Mouse (Mus musculus) spleen, adult 2 months (tissue): ENCODE data around the gene Stap1. TPM values are rescaled to one million over a fixed set of nuclear protein-coding genes. Genes with fewer than 3 reads are reported as not detected.

Experiments
- DNase-seq, 2 experiments: peaks; one replicate each; pipeline versions ENCODE4 v3.0.0 to v3.0.0-alpha.2; 2012 to 2021; ENCODE audit warnings: low spot score in 2 of 2, low read depth in 1 of 2
- H3K27ac ChIP-seq: fragments of 200-500 bp; 2 replicates; pipeline ENCODE4 v1.5.1; 2012; ENCODE audit warnings: low read length, inconsistent platforms; ENCODE audit not compliant: insufficient read depth
- H3K27me3 ChIP-seq: fragments of 200-500 bp; 2 replicates; pipeline ENCODE4 v1.6.1; 2012; ENCODE audit warnings: mild to moderate bottlenecking, moderate library complexity, low read length, inconsistent platforms; ENCODE audit not compliant: control insufficient read depth, insufficient read depth
- H3K36me3 ChIP-seq: fragments of 200-500 bp; 2 replicates; pipeline ENCODE4 v1.6.1; 2012; ENCODE audit warnings: mild to moderate bottlenecking, low read length, inconsistent platforms; ENCODE audit not compliant: control insufficient read depth, insufficient read depth
- H3K4me1 ChIP-seq: fragments of 200-500 bp; 2 replicates; pipeline ENCODE4 v1.6.1; 2011; ENCODE audit warnings: inconsistent platforms; ENCODE audit not compliant: control insufficient read depth, insufficient read depth, insufficient read length
- H3K4me3 ChIP-seq: fragments of 200-500 bp; 2 replicates; pipeline ENCODE4 v1.5.1; 2011; ENCODE audit warnings: mild to moderate bottlenecking, inconsistent platforms; ENCODE audit not compliant: insufficient read depth, insufficient read length; ENCODE audit errors: extremely low read depth
- CTCF ChIP-seq: fragments of 200-500 bp; IDR thresholded peaks from 2 replicates; pipeline ENCODE4 v1.5.1; 2011; ENCODE audit warnings: mild to moderate bottlenecking, inconsistent platforms; ENCODE audit not compliant: insufficient read depth, insufficient read length, insufficient replicate concordance; ENCODE audit errors: extremely low read depth
- POLR2A ChIP-seq: fragments of 200-500 bp; IDR thresholded peaks from 2 replicates; pipeline ENCODE4 v1.6.1; 2011; ENCODE audit warnings: low read depth, low read length, inconsistent platforms
- WGBS: fragments of 180-500 bp; shearing (Covaris S2); methylation state at CpG from one replicate; pipeline ENCODE4 v1.1.7; 2018; 5-methylcytosine and 5-hydroxymethylcytosine counted together
- polyA plus RNA-seq: library from polyadenylated mRNA; depleted of rRNA; stranded (reverse); fragments of >200 nt; gene quantifications from 2 replicates; pipeline ENCODE4 v1.2.3, GENCODE M21; 2012

Gene Stap1
- polyA plus RNA-seq, 1 experiment = 7.2 TPM

DNA sequence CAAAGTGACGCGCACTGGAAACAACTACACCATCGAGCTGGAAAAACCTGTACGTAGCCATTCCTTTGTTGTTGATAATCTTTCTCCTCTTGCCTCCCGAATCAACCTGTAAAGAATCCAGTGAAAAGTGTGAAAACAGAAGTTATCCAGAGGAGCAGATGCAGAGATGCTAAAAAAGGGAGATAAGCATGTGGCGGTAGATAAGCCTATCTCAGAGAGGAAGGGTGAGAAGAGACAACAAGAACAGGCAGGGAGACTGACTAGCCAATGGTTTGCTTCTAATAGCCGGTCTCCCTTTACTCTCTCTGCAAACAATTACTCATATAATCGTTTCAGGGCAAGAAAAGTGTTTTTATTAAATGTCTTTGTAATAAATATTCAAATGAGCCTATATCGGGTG is 23.2 kb downstream of the Stap1 start:
- Histone ChIP-seq H3K27ac (no peak overlapping the region), H3K36me3 (peaks cover 26% of the 10 kb centered on the region), H3K27me3 (no peaks in the 10 kb centered on the region), H3K4me1 (no peaks in the 10 kb centered on the region), H3K4me3 (no peak overlapping the region)
- no peak for DNase-seq
- no peak for TF ChIP-seq POLR2A
- TF ChIP-seq CTCF = no peak
- WGBS = 90% methylated on average over 9 of the region's 9 CpGs

GRCm38 (mm10) chr5:86098988-86099387 is 27.4 kb downstream of the Stap1 start:
- Histone ChIP-seq H3K36me3 (peaks cover 19% of the 10 kb centered on the region), H3K27me3 (no peaks in the 10 kb centered on the region), H3K4me3 (no peak overlapping the region), H3K27ac (no peak overlapping the region), H3K4me1 (no peaks in the 10 kb centered on the region)
- no peak for DNase-seq
- no peak for TF ChIP-seq POLR2A
- no peak for TF ChIP-seq CTCF
- 18% methylated on average over 3 of the region's 3 CpGs for WGBS

GRCm38 (mm10) chr5:86100621-86101020 is 29.1 kb downstream of the Stap1 start:
- peaks cover 13% of the 10 kb centered on the region for H3K36me3 ChIP-seq
- H3K4me3 ChIP-seq = no peak overlapping the region
- 51% methylated on average over 3 of the region's 3 CpGs for WGBS
- TF ChIP-seq CTCF (no peak), POLR2A (no peak)
- H3K27me3 ChIP-seq = no peaks in the 10 kb centered on the region
- no peaks in the 10 kb centered on the region for H3K4me1 ChIP-seq
- no peak for DNase-seq
- H3K27ac ChIP-seq = no peak overlapping the region

DNA sequence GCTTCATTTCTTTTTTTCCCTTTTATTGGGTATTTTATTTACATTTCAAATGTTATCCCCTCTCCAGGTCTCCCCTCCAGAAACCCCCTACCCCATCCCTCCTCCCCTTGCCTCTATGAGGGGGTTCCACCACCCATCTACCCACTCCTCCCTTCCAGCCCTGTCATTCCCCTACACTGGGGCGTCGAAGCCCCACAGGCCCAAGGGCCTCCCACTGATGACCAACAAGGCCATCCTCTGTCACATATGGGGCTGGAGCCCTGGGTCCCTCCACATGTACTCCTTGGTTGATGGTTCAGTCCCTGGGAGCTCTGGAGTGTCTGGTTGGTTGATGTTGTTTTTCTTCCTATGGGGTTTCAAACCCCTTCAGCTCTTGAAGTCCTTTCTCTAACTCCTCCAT is 30.6 kb downstream of the Stap1 start:
- TF ChIP-seq POLR2A (no peak), CTCF (no peak)
- H3K27me3 ChIP-seq = no peaks in the 10 kb centered on the region
- WGBS = 100% methylated on average over 2 of the region's 2 CpGs

GRCm38 (mm10) chr5:86106610-86107009 is 35.1 kb downstream of the Stap1 start:
- no peak for DNase-seq
- WGBS = 84% methylated on average over 2 of the region's 2 CpGs
- TF ChIP-seq CTCF = no peak
- no peaks in the 10 kb centered on the region for H3K4me1 ChIP-seq
- H3K27ac ChIP-seq = no peak overlapping the region
- no peaks in the 10 kb centered on the region for H3K27me3 ChIP-seq
- H3K4me3 ChIP-seq = no peak overlapping the region
- peaks cover 6% of the 10 kb centered on the region; the same call in 1 of the 2 replicates for H3K36me3 ChIP-seq

More for the DNA sequence above, 30.6 kb downstream of the Stap1 start:
- Histone ChIP-seq H3K4me3 (no peak overlapping the region), H3K4me1 (no peaks in the 10 kb centered on the region), H3K36me3 (peaks cover 8% of the 10 kb centered on the region), H3K27ac (no peak overlapping the region)
- no peak for DNase-seq

DNA sequence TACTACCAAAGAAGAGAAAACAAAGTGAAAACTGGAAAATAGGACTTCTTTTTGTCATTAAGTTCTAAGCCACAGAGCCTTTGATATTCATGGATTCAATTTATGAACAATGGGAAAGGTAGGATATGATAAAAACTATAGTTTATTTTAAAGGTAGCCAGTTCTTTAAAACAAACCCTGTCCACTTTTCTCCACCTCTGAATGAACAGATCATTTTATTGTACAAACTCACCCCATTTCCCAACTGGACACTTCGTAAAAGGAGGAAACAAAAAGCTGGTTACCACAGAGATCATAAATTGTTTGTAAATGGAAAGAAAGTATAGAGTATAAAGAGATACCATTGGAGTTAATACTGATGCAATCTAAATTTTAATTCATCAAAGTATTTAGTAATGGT is 39.5 kb downstream of the Stap1 start:
- no peak overlapping the region for H3K27ac ChIP-seq
- 94% methylated on average over 1 of the region's 1 CpGs for WGBS
- no peak for DNase-seq
- H3K4me3 ChIP-seq = no peak overlapping the region
- no peaks in the 10 kb centered on the region for H3K4me1 ChIP-seq
- peaks cover 8% of the 10 kb centered on the region for H3K36me3 ChIP-seq
- TF ChIP-seq CTCF = no peak
- TF ChIP-seq POLR2A = no peak
- H3K27me3 ChIP-seq = no peaks in the 10 kb centered on the region

- no peak overlapping the region for H3K4me3 ChIP-seq
- H3K36me3 ChIP-seq = peaks cover 7% of the 10 kb centered on the region
- no peak for TF ChIP-seq POLR2A
- TF ChIP-seq CTCF = no peak
- no peak overlapping the region for H3K27ac ChIP-seq
- whole genome bisulfite sequencing = 91% methylated on average over 2 of the region's 2 CpGs
- H3K27me3 ChIP-seq = no peaks in the 10 kb centered on the region
- no peaks in the 10 kb centered on the region for H3K4me1 ChIP-seq
- DNase-seq = no peak
These were observed 41.5 kb downstream of the Stap1 start for GRCm38 (mm10) chr5:86113037-86113436.

DNA sequence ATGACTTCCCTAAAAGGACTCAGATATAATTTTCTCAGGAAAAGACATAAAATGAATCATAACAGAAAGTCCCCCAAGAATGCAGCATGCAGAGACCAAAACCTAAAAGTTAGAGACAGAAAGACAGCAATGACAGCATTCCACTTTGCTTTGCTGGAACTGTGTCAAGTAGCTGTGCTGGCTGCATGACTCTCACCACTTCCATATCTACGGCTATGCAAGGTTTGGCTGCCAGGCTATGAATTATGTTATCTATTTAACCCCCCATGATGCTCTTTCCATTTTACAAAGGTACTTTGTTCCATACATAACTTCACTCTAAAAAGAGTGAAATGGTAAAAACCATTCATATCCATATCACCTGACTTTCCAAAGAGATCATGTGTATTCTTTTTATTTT is 42.5 kb downstream of the Stap1 start:
- no peak overlapping the region for H3K27ac ChIP-seq
- no peaks in the 10 kb centered on the region for H3K4me1 ChIP-seq
- no peak for TF ChIP-seq CTCF
- no peak for TF ChIP-seq POLR2A
- H3K4me3 ChIP-seq = no peak overlapping the region
- no peak for DNase-seq
- 89% methylated on average over 1 of the region's 1 CpGs for WGBS
- H3K27me3 ChIP-seq = no peaks in the 10 kb centered on the region
- H3K36me3 ChIP-seq = peaks cover 7% of the 10 kb centered on the region
